Mouse (Mus musculus): ENCODE results near the gene Aldh16a1. TPM values are rescaled to one million over a fixed set of nuclear protein-coding genes. Genes with fewer than 3 reads are reported as not detected.
A peak's percentile ranks its signal among the peaks of the same experiment; 100 is the strongest.
"Not testable (repeated sequence)": the region's sequence is repeated elsewhere in the genome, so short reads cannot be mapped to it uniquely, and the experiment has no call there.

Gene Aldh16a1
- total RNA-seq, 4 experiments from 2014 or later: 17.9 to 20.9 (median 19.8) TPM

GRCm38 (mm10) chr7:45179469-45179868, 25.1 kb upstream of the Aldh16a1 start, which contains the start of gene Gfy:
Gene Gfy (minus strand): TSS chr7:45179569.
- DNase-seq (ENCODE audit: low spot score in 2 of 2): no peak

- no peak for DNase-seq (ENCODE audit: low spot score in 2 of 2)
Measured at GRCm38 (mm10) chr7:45178550-45178949, 24.2 kb upstream of the Aldh16a1 start.

GRCm38 (mm10) chr7:45176356-45176755, 22.0 kb upstream of the Aldh16a1 start:
- DNase-seq (ENCODE audit: low spot score in 2 of 2): no peak

GRCm38 (mm10) chr7:45175929-45176328, 21.5 kb upstream of the Aldh16a1 start:
- DNase-seq (ENCODE audit: low spot score in 2 of 2): no peak

- DNase-seq (ENCODE audit: low spot score in 2 of 2): no peak
Measured at GRCm38 (mm10) chr7:45175398-45175797, 21.0 kb upstream of the Aldh16a1 start.

GRCm38 (mm10) chr7:45174567-45175280, 20.3 kb upstream of the Aldh16a1 start:
- DNase-seq (ENCODE audit: low spot score in 2 of 2): no peak

GRCm38 (mm10) chr7:45173772-45174171, 19.4 kb upstream of the Aldh16a1 start:
- not testable (repeated sequence) for DNase-seq (ENCODE audit: low spot score in 2 of 2)

- DNase-seq (ENCODE audit: low spot score in 2 of 2): no peak
Measured at GRCm38 (mm10) chr7:45172974-45173373, 18.6 kb upstream of the Aldh16a1 start.

GRCm38 (mm10) chr7:45169495-45169894, 15.1 kb upstream of the Aldh16a1 start:
- DNase-seq (ENCODE audit: low spot score in 2 of 2): peak in 1 of 2 experiments; percentile 73

- no peak for DNase-seq (ENCODE audit: low spot score in 2 of 2)
Measured at GRCm38 (mm10) chr7:45168656-45169055, 14.3 kb upstream of the Aldh16a1 start.

- DNase-seq (ENCODE audit: low spot score in 2 of 2): peak in 1 of 2 experiments; percentile 70
Measured at GRCm38 (mm10) chr7:45167761-45168445, 13.5 kb upstream of the Aldh16a1 start.

- DNase-seq (ENCODE audit: low spot score in 2 of 2): peak in 1 of 2 experiments; percentile 63
Measured at GRCm38 (mm10) chr7:45166950-45167401, 12.6 kb upstream of the Aldh16a1 start.

- no peak for DNase-seq (ENCODE audit: low spot score in 2 of 2)
Measured at GRCm38 (mm10) chr7:45165701-45166100, 11.3 kb upstream of the Aldh16a1 start.

GRCm38 (mm10) chr7:45164833-45165232, 10.4 kb upstream of the Aldh16a1 start:
- no peak for DNase-seq (ENCODE audit: low spot score in 2 of 2)

- DNase-seq (ENCODE audit: low spot score in 2 of 2): peak in 1 of 2 experiments; percentile 51
Measured at GRCm38 (mm10) chr7:45163735-45164490, 9.5 kb upstream of the Aldh16a1 start, which contains the start of gene Slc17a7. Gene Slc17a7 (plus strand): TSS chr7:45163949.

GRCm38 (mm10) chr7:45162996-45163615, 8.7 kb upstream of the Aldh16a1 start:
- DNase-seq (ENCODE audit: low spot score in 2 of 2): no peak

GRCm38 (mm10) chr7:45162551-45162950, 8.2 kb upstream of the Aldh16a1 start:
- DNase-seq (ENCODE audit: low spot score in 2 of 2): no peak

- DNase-seq (ENCODE audit: low spot score in 2 of 2): peak; percentile 86 to 95
Measured at GRCm38 (mm10) chr7:45161612-45162473, 7.5 kb upstream of the Aldh16a1 start.

GRCm38 (mm10) chr7:45160866-45161265, 6.5 kb upstream of the Aldh16a1 start:
- no peak for DNase-seq (ENCODE audit: low spot score in 2 of 2)

- DNase-seq (ENCODE audit: low spot score in 2 of 2): no peak
Measured at GRCm38 (mm10) chr7:45160316-45160800, 6.0 kb upstream of the Aldh16a1 start.

All from left cerebral cortex, adult 8-10 months (tissue).